Mouse (Mus musculus): ENCODE results near the gene Adam15.

The Adam15 gene

DNA sequence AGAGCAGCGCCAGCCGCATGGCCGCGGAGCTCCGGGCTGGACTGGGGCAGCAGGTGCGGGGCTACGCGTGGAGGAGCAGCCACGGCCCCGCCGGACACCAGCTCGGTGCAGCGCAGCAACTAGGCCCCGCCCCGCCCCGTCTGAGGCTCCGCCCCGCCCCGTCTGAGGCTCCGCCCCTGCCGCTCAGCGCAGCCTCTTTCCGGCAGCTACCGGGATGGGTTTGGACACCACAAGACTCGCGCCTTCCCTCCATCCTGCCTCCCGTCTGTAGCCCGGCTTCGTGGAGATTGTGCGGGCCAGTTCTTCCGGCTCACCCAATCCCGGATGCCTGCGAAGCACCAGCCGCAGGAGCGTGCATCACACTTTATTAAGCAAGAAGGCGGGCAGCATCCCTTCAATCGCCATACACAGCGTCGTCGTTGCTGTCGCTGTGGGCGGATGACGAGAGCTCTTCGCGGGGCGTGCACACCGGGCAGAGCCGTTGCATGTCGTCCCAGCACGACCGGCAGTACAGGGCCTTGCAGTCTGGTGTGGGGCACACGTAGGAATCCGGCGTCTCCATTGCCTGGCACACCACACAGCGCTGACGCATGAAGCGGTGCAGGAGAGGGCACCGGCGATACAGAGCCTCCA is at the start of gene Adam15:
Adam15 (minus strand) TSS at position 128 of the 633 bp plus-strand sequence.
- DNase-seq (ENCODE audit: low read depth, low spot score): peak; percentile 81

DNA sequence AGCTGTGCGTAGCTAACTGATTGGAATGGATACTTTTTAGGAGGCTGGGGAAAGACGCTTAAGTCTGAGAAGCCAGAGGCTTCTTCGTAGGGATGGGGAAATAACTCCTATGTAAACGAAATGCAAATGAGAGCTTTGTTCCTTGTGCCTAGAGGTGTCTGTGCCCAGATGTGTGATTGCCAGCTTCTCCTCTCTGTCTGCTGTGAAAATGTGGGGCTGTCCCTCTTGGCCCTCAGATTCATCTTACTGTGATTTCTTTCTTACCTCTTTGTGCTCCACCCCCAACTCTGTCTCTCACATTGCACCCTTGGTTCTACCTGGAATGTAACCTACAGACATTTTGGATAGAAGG is 46.8 kb upstream of the Adam15 start:
- DNase-seq (ENCODE audit: low read depth, low spot score): no peak

DNA sequence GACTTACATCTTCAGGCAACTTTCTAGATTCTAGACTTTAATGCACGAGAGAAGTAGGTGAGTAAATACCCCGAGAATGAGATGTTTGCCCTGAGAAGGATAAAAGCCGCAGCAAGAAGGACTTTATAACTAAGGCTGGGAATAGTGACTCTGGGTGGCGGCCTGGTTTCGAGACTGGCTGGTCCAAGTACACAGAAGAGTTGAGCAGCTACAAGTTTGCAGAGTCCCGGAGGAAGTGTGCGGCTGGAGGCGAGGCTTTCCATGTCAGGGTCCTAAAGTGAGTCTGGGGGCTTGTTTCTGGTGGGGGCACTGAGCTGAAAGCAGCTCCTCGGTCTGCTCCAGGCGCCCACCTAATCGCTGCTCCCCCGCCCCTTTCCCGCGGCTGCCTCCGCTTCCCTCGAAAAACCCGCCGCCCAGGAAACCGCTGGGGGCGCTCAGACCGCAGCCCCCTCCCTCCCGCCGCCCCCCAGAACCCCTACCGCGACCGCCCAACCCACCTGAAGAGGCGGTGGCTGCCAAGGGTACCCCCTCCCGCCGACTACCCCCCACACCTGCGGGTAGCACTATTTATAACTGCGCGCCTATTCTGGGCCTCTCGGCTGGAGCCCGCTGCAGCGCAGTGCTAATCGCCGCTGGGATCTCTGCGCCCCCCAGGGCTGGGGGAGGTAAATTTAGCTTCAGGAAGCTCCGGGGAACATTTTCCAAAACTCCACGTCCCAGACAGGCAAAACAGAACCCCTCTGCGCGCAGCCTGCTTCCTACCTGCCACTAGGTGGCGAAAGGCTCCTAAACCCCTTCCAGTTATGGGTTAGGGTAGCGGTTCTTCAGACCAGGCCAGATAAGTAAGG is 46.2 kb upstream of the Adam15 start:
- DNase-seq (ENCODE audit: low read depth, low spot score): peak; percentile 83

DNA sequence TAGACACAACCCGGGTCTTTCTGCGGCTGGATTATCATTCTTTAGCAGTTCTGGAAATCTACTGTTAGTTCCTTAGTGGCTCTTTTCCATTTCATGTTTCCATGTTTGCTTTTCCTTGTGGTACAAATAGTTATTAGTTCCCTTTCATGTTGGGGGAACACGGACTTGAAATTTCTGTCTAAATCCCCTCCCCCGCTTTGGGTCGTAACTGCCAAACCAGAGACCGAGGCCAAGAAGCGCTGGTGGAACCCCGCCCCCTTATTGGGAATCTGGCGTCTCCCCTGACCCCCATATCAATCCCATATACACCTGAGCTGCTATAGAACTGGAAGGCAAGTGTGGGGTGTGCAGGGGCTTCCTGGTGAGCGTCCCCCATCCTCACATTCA is 45.6 kb upstream of the Adam15 start:
- DNase-seq (ENCODE audit: low read depth, low spot score): no peak

DNA sequence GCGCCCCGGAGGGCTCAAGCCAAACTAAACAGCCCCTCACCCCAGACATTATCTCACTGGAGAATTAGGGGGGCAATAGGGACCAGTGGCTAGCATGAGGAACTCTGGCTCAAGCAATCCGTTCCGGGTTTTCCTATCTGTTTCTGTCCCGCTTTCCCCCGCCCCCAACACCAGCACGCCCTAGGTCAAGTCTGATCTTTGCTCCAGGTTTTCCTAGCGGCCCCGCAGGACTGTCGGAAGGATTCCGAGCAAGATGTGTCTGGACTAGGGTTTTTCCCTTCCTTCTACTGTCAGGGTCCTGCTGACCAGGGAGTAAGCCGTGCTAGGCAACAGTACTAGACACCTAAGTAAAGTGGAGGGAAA is 45.1 kb upstream of the Adam15 start:
- peak; percentile 90 for DNase-seq (ENCODE audit: low read depth, low spot score)

DNA sequence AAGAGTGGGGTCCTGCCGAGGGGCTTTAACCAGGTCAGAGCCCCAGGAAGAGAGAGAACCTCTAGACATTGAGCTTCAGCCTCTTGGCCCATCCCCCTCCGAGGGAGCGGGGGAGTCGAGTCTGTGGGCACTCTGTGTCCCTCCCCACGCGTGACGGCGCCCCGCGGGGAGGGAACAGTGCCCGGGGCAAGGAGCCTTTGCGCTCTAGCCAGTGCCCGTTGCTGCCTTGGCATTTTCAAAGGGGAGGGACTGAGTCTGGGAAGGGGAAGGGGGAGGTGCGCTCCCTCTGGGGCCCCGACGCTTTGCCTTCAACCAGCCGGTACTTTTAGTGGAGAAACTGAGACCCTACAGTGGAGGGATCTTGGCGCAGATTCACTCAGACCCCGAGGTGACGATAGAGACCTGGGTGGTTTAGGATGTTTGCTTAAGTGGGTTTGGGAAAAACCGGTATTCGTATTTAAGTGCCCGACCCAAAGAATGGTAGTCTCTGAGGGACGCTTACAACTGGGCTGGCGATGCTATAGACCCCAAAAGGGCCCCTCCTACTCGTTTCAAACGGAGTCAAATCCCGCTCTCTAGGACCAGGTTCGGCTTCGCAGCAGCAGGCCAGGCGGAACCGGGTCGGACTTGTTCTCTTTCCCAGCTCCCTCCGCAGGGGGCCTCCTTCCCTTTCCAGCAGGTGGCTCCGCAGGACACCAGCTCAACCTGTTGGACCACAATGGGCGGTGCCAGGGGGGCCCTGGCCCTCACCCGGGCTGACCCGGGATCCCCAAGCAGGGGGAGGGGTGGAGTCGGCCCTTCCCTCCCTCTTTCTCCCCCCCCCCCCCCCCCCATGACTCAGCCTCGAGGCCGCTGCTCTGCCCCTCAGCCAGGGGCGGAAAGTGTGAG is 44.5 kb upstream of the Adam15 start, which contains the start of gene Zbtb7b:
Zbtb7b (minus strand) TSS at position 771 of the 888 bp plus-strand sequence.
- DNase-seq (ENCODE audit: low read depth, low spot score): peak; percentile 68

DNA sequence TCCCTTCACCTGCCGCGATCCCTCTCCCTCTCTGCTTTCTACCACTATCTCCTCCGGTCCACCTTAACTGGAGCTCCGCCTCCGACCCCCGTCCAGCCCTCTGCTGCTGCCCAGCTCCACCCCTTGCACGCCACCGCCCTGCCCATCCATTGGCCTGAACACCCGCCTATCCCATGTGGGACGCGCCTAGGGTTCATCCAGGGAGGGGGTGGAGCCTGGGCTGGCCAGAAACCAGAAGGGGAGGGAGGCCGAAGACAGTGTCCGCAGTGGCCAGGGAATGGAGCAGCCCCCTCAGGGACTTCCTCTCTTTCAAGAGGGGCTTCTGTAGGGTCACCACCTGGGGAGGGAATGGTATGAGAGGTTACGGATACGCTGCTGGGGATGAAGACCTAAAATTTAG is 43.8 kb upstream of the Adam15 start:
- peak; percentile 96 for DNase-seq (ENCODE audit: low read depth, low spot score)

DNA sequence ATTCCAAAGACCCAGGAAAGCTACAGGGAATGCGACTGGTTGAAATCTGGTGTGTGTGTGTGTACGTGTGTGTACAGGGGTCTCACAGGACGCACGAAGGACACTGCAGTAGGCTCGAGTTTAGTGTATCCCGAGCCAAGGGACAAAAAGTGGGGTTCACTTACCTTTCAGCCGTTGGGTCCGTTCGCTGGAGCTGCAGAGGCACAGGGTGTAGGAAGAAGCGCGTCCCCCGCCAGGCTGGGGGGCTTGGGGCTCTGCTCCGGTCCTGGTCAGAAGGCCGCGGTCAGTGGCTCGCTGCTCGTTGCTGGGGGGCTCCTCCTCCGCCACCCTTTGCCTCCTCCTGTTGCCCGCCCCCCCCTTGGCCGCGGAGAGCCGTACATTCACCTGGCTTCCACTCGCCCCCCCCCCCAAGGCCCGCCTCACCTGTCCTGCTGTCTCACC is 43.1 kb upstream of the Adam15 start:
- no peak for DNase-seq (ENCODE audit: low read depth, low spot score)

DNA sequence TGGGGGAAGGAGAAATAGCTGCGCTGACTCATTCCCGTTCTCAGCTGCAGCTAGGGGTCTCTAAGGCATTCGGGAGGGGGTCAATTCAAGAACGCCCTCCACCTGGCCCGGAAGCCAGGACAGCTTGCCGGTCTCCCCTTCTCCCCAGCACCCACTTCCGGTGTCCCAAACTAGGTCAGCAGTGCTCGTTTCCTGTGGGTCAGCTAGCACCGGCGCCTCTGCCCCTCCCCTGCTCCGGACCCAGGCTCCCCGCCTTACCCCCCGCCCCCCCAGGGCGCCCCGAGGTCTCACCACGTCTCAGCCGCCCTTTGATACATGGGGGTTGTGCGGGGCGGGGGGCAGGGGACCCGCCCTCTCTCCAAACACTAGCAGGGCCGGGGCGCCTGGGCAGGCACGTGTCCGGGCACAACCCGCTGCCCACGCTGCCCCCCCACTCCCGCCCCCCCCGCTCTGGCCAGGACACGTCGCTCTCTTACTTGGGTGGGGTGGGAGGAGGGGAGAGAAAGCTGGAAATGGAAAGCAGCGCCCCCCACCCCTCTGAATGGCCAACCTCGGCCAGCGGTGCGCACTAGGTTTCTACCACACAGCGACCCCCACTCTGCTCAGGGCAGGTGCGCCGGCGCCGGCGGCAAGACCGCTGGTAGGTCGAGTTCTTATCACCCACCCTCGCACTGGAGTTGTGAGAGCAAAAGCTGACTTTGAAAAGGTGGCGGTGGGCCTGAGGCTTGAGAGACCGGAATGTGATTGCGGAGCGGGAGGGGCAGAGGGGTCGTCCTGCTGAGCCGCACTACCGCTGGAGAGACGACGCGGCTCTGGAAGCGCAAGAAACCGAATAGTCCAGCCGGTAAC is 42.1 kb upstream of the Adam15 start:
- DNase-seq (ENCODE audit: low read depth, low spot score): peak; percentile 34

DNA sequence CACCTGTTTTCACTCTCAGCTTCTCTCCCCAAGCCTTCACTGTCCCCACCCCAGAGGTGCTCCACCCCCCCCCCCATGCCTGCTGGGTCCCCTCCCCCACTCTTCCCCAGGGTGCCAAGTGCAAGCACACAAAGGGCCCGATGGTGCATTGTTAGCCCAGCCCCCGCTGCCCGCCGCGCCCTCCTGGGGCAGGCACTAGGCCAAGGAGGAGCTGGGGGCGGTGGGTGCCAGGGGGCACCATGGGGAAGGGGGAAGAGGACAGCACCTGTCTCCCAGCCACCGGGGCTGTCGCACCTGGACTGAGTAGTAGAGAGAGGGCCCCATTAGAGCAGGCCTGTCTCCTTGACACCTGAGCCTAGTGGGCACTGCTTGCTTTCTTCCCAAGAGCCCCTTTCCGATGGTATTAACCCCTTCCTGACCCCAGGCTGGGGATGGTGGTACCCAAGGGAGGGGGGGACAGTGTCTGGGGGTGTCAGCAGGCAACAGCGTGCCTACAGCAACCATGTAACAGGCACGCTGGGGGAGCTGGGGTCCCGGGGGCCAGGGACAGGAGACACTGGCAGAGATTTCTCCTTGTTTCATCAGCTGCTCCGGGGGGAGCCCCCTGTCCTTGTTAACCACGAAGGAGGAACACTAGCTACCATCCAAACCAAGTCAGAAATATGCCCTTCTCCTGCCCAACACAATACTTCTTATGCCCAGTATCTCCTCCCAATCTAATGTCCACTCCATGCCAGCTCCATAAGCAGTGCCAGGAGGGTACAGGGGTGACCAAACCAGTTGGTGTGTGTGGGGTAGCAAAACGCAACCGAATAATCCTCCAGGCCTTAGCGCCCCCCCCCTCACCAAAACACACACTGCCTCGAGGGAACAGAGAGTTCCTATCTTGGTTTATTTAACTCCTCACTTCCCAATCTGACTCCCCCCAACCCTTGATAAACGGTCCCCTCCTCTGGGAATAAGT is 41.2 kb upstream of the Adam15 start:
- no peak for DNase-seq (ENCODE audit: low read depth, low spot score)

DNA sequence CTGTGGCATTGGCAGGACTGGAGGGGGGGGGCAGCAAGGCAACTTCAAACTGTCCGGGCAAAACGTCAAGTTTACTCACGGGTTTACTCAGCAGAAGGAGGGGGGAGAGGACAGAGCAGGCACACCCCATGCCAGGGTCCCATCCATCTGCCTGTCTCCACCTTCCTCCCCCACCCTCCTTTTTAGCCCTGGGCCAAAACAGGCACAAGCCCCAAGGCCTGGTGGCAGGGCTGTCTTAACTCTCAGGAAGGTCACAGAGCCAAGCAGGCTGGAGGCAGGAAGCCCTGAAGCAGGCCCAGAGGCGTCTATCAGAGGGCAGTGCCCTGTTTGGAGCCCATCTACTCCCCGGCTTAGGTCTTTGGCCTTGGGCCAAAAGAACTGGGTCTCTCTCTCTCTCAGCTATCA is 40.3 kb upstream of the Adam15 start:
- no peak for DNase-seq (ENCODE audit: low read depth, low spot score)

DNA sequence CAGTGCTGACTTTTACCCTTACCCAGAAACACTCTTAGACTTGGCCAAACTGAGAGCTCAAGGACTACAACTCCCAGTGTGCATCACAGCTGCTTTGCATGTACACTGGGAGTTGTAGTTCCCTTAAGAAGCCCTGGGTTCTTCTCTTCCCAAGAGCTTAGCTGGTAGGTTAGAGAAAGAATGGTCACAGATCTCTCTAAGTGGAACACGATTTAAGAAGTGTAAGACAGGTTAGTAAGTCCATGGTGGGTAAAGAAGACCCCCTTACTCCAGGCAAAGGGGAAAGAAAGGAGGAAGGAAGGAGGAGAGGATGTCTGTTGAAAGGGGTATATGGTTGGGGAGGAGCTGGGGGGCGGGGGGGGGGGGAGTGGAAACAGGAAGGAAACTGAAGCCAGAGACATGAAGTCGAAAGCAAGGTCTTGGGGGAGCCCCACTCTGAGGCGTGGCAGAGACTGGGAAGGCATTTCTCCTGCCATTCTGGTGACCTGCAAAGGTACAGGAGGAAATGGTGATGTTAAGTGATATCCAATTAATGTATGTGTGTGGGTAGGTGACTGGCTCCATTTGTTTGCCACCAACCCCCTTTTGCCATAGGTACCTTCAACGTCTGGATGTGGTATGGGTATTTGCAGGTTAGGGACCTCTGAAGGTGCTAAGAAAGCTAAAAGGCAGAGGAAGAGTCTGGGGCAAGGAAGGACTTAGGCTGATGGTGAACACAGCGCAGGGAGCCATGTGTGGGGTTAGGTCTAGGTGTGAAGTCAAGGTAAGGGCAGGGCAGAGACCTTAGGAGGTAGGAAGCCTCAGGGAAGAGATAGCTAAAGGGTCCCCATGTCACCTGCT is 39.3 kb upstream of the Adam15 start:
- no peak for DNase-seq (ENCODE audit: low read depth, low spot score)

DNA sequence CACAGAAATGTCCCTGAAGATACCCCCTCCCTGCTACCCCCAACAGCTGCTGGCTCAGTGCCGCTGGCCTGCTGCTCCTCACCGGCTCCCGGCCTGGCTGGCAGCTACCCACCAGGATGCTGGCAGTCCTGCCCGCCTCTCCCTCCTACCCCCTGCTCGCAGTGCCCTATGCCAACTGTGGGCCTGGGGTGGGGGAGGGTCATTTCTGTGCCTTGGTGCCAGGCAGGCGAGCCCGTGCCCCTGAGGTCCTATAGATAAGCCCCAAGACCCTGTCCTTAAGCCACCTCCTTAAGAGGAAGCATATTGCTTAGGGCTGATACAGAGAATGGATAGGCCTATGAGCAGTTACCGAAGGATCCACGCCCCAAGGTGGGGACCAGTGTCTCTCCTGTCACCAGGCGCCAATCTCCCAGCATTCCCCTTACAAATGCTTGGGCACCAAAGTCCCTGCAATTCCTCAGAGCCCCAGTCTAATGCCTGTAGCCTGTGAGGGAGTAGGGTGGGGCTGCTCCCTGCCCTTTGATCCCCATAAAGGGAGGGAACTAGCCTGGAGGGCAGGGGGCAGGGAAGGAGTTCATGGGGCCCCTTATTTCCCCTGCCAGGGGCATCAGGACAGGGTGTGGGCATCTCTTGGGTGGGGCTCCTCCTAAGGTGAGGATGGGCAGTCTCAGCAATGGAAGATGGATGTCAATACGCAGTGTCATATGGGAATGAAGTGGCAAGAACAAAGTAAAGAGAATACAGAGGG is 38.5 kb upstream of the Adam15 start:
- DNase-seq (ENCODE audit: low read depth, low spot score): no peak

DNA sequence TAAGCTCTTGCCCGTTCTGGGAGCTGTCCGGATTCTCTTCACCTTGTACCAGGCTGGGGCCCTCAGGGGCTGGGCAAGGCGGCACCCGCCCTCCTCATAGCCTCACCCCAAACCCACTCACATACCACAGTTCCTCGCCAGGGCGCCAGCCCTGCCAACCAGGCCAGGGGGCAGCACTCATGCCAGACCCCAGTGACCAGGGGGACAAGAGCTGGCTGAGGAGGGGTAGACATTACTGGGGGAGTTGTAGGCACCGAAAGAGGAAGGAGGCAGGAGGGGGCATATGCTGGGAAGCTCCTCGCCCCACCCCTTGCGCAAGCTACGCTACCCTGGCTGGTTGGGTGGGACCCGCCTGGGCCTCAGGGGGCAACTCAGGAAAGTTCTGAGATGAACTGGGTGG is 37.8 kb upstream of the Adam15 start:
- DNase-seq (ENCODE audit: low read depth, low spot score): no peak

DNA sequence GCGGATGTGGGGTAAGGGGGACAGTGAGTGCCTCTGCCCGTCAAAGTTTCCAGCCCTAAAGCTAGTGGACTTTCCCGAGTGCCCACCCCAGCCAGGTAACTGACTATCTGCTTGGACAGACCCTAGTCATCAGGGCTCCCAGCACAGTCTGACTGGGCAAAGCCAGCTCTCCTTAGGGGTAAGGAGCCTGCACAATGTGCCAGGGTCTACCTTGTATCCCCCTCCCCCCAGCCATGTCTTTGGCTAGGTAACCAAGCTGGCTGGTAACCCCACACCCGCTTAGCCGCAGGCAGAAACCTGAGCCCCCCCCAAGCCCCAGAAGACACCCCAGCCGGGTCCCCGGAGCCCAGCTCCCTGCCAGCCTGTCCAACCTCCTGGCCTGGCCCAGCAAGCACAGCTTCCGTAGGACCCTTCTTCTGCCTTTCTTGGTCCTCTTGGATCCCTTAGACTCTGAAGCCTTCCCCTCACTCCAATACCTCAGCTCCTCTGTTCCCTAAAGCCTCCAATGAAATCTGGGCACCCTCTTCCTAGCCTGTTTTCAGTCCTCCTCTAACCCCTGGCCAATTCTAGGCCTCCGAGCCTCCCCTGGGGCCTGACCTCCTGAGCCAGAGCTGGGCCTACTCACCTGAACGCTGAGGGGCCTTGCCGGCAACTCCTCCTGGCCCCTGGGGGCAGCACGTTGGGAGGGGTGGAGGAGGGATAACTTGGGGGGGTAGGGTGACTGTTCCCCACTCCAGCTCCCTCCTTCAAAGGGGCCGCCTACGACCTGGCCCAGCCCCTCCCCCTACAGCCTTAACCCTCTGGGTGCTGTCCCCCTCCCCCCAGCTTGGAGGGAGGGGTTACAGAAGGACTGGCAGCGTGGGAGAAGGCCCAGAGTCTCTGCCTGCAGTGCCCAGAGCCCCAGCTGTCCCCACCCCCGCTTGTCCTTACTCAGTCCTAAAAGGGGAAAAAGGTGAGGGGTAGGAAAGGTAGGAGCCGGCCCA is 36.9 kb upstream of the Adam15 start:
- no peak for DNase-seq (ENCODE audit: low read depth, low spot score)

DNA sequence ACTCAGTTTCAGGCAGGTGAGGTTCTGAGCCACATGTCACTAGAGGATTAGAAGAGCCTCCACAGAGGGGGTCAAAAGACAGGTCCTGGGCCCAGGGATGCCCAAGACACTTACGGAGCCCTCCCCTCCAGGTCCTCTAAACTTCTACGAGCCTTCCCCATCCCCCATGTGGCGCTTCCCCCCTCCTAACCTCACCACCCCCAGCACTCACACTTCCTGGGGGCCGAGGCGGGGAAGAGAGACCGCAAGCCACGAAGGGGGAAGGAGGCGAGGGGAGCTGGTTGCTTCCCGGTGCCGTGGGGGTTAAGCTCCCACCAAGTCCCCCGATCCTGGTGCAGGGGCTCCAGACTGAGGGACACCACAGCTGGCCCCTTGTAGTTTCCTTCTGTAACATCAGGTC is 35.7 kb upstream of the Adam15 start:
- DNase-seq (ENCODE audit: low read depth, low spot score): no peak

DNA sequence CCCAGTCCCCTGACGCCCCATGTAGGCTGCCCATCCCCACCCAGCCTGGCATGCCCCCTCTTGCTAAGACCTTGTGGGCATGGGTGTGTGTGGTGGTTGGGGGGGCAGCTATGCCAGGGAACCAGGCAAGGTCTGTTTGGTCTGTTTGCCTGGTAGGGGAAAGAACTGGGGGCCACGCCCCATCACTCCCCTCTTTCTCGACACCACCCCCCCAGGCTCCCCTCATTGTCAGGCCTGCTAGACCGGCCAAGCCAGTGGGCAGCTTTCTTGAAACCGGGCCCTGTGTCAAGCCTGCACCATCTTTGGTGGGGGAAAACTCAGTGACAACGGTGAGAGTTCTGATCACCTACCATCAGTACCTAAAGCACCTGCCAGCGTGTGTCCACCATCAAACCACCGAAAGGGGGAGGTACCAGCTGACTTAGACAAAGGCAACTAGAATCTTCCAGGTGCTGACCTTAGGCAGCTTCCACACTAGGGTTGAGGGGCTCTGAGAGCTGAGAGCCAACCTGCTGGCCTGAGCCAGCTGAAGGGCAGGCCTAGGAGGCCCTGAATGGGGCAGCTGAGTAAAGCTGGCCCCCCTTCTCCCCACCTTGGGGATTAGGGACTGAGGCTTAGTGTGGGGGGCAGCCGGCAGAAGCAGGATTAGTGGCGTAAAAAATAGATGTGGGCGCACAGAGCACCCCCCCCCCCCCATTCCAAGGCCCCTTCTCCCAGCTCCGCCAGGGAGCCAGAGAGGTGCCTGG is 34.7 kb upstream of the Adam15 start:
- DNase-seq (ENCODE audit: low read depth, low spot score): no peak
